Mouse (Mus musculus): ENCODE data around the gene Hoxc8. TPM values are rescaled to one million over a fixed set of nuclear protein-coding genes. Genes with fewer than 3 reads are reported as not detected.

Gene Hoxc8
- total RNA-seq, 1 experiment = 0.22 TPM

DNA sequence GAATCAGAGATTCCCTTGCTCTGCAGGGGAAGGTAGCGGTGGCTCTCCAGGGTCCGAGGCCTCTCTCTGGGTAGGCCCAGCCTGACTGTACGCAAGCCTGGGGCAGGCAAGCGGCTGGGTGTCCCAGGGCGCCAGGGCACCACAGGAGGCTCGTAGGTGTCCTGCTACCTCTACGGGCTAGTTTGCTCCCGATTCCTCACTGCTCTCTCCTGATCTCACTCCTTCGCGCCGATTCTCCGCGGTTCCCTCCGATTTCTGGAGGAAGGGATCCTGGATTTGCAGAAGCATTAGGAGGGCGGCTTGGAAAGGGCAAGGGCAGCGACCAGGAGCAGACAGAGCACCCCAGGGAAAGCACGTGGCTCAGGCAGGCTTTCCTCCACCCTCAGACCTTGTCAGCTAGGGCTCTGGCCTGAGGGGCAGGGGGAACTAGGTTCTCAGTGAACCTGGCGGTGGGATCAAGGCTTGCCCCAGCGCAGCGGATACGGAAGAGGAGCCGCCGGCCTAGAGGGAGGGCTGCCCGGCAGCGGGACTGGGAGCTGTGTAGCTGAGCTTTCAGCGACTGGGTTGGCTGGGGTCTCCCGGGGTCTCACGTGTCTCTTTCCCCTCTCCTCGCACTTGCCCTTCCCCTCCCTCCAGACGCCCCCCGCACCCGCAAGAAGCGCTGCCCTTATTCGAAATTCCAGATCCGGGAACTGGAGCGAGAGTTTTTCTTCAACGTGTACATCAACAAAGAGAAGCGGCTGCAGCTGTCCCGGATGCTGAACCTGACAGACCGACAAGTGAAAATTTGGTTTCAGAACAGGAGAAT is 34.4 kb upstream of the Hoxc8 start:
- Histone ChIP-seq H3K27ac (ENCODE audit: insufficient read depth, low read depth, low read length, poor library complexity, severe bottlenecking) (no peak overlapping the region), H3K36me3 (ENCODE audit: control insufficient read depth, insufficient read depth, low read length, poor library complexity, severe bottlenecking) (no peaks in the 10 kb centered on the region)

DNA sequence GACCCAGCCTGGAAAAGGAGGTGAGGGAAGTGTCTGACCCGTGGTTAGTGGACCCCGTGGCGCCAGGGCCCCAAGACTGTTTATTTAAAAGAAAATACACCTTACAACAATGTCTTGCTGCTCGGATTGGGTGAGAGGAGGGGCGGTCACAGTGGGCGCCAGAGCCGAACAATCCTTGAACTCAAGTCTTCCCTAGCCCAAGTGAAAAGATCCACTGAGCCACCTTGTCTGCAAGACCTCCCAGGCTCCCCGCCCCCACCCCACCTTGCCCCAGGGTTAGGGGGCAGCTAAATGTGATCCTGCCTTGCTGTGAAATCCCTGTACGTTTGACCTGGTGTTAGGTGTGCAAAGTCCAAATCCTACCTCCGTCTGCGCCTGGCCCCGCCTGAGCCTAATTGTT is 33.5 kb upstream of the Hoxc8 start:
- Histone ChIP-seq H3K9ac (ENCODE audit: insufficient read depth, low read depth, low read length, poor library complexity, severe bottlenecking) (no peak overlapping the region), H3K36me3 (ENCODE audit: control insufficient read depth, insufficient read depth, low read length, poor library complexity, severe bottlenecking) (no peaks in the 10 kb centered on the region), H3K4me1 (ENCODE audit: control insufficient read depth in 2 of 2, insufficient read depth in 2 of 2, low read length in 2 of 2, poor library complexity in 1 of 2) (peaks cover 0 to 6% of the 10 kb centered on the region in 2 experiments; a peak in 1 of 4 replicates), H3K27ac (ENCODE audit: insufficient read depth, low read depth, low read length, poor library complexity, severe bottlenecking) (no peak overlapping the region), H3K9me3 (ENCODE audit: control insufficient read depth, insufficient read depth, low read depth, low read length) (no peaks in the 10 kb centered on the region), H3K4me3 (ENCODE audit: insufficient read depth in 1 of 2, low read depth in 1 of 2, low read length in 2 of 2, poor library complexity in 1 of 2, severe bottlenecking in 1 of 2) (no peak overlapping the region)
- DNase-seq (ENCODE audit: low read depth, low spot score) = no peak
- in situ Hi-C loops (cut with MboI; ENCODE audit: low sequenced_read_pairs in 2 of 2, unreplicated experiment in 2 of 2) = no loop called here
- TF ChIP-seq CHD2 (IDR thresholded peaks at IDR 0.05; ENCODE audit: low read depth, low read length) = no peak
- no peak for TF ChIP-seq MAFK (IDR thresholded peaks at IDR 0.05; ENCODE audit: insufficient read depth, low read depth, low read length)
- no peak for TF ChIP-seq HCFC1 (IDR thresholded peaks at IDR 0.05; ENCODE audit: borderline replicate concordance, insufficient read depth, low read length)
- no peak for TF ChIP-seq ZNF384 (IDR thresholded peaks at IDR 0.05; ENCODE audit: low read depth, low read length)

More for the DNA sequence above, 34.4 kb upstream of the Hoxc8 start:
- Histone ChIP-seq H3K4me1 (ENCODE audit: control insufficient read depth in 2 of 2, insufficient read depth in 2 of 2, low read length in 2 of 2, poor library complexity in 1 of 2) (peaks cover 0 to 6% of the 10 kb centered on the region in 2 experiments; a peak in 1 of 4 replicates), H3K9ac (ENCODE audit: insufficient read depth, low read depth, low read length, poor library complexity, severe bottlenecking) (0 out of 2 replicates have a peak overlapping the region, but pooled peaks have one; percentile 5), H3K9me3 (ENCODE audit: control insufficient read depth, insufficient read depth, low read depth, low read length) (no peaks in the 10 kb centered on the region), H3K4me3 (ENCODE audit: insufficient read depth in 1 of 2, low read depth in 1 of 2, low read length in 2 of 2, poor library complexity in 1 of 2, severe bottlenecking in 1 of 2) (peak overlapping the region; percentile 3 to 4; a peak in 1 of 4 replicates)
- TF ChIP-seq HCFC1 (IDR thresholded peaks at IDR 0.05; ENCODE audit: borderline replicate concordance, insufficient read depth, low read length) = no peak
- TF ChIP-seq CHD2 (IDR thresholded peaks at IDR 0.05; ENCODE audit: low read depth, low read length) = no peak
- no peak for TF ChIP-seq ZNF384 (IDR thresholded peaks at IDR 0.05; ENCODE audit: low read depth, low read length)
- no peak for TF ChIP-seq ZC3H11A (IDR thresholded peaks at IDR 0.05; ENCODE audit: borderline replicate concordance, low read depth, low read length)
- TF ChIP-seq MAFK (IDR thresholded peaks at IDR 0.05; ENCODE audit: insufficient read depth, low read depth, low read length) = no peak
- DNase-seq (ENCODE audit: low read depth, low spot score) = no peak
- in situ Hi-C loops (cut with MboI; ENCODE audit: low sequenced_read_pairs in 2 of 2, unreplicated experiment in 2 of 2) = no loop called here

- H3K27ac ChIP-seq (ENCODE audit: insufficient read depth, low read depth, low read length, poor library complexity, severe bottlenecking) = no peak overlapping the region
- H3K36me3 ChIP-seq (ENCODE audit: control insufficient read depth, insufficient read depth, low read length, poor library complexity, severe bottlenecking) = no peaks in the 10 kb centered on the region
- no peak overlapping the region for H3K9ac ChIP-seq (ENCODE audit: insufficient read depth, low read depth, low read length, poor library complexity, severe bottlenecking)
- no peak for DNase-seq (ENCODE audit: low read depth, low spot score)
- no peaks in the 10 kb centered on the region for H3K9me3 ChIP-seq (ENCODE audit: control insufficient read depth, insufficient read depth, low read depth, low read length)
- H3K4me3 ChIP-seq (ENCODE audit: insufficient read depth in 1 of 2, low read depth in 1 of 2, low read length in 2 of 2, poor library complexity in 1 of 2, severe bottlenecking in 1 of 2) = no peak overlapping the region
- peaks cover 0 to 6% of the 10 kb centered on the region in 2 experiments; a peak in 1 of 4 replicates for H3K4me1 ChIP-seq (ENCODE audit: control insufficient read depth in 2 of 2, insufficient read depth in 2 of 2, low read length in 2 of 2, poor library complexity in 1 of 2)
- in situ Hi-C loops (cut with MboI; ENCODE audit: low sequenced_read_pairs in 2 of 2, unreplicated experiment in 2 of 2) = loop anchor here in 1 of 2 experiments (5.0 kb wide), 1 partner anchor 38 kb away; the partner anchor contains the start of gene Hoxc6
- TF ChIP-seq ZC3H11A (IDR thresholded peaks at IDR 0.05; ENCODE audit: borderline replicate concordance, low read depth, low read length) = no peak
- TF ChIP-seq MAFK (IDR thresholded peaks at IDR 0.05; ENCODE audit: insufficient read depth, low read depth, low read length) = no peak
- TF ChIP-seq CHD2 (IDR thresholded peaks at IDR 0.05; ENCODE audit: low read depth, low read length) = no peak
- no peak for TF ChIP-seq HCFC1 (IDR thresholded peaks at IDR 0.05; ENCODE audit: borderline replicate concordance, insufficient read depth, low read length)
Observed at GRCm38 (mm10) chr15:102959663-102960191, 30.7 kb upstream of the Hoxc8 start.

- H3K4me3 ChIP-seq (ENCODE audit: insufficient read depth in 1 of 2, low read depth in 1 of 2, low read length in 2 of 2, poor library complexity in 1 of 2, severe bottlenecking in 1 of 2) = no peak overlapping the region
- in situ Hi-C loops (cut with MboI; ENCODE audit: low sequenced_read_pairs in 2 of 2, unreplicated experiment in 2 of 2) = loop anchor here in 1 of 2 experiments (5.0 kb wide), 1 partner anchor 36 kb away; the partner anchor contains the start of gene Hoxc6
- H3K4me1 ChIP-seq (ENCODE audit: control insufficient read depth in 2 of 2, insufficient read depth in 2 of 2, low read length in 2 of 2, poor library complexity in 1 of 2) = peaks cover 0 to 6% of the 10 kb centered on the region in 2 experiments; a peak in 1 of 4 replicates
- DNase-seq (ENCODE audit: low read depth, low spot score) = no peak
- no peak overlapping the region for H3K27ac ChIP-seq (ENCODE audit: insufficient read depth, low read depth, low read length, poor library complexity, severe bottlenecking)
- no peaks in the 10 kb centered on the region for H3K9me3 ChIP-seq (ENCODE audit: control insufficient read depth, insufficient read depth, low read depth, low read length)
- no peaks in the 10 kb centered on the region for H3K36me3 ChIP-seq (ENCODE audit: control insufficient read depth, insufficient read depth, low read length, poor library complexity, severe bottlenecking)
- no peak for TF ChIP-seq ZNF384 (IDR thresholded peaks at IDR 0.05; ENCODE audit: low read depth, low read length)
- no peak for TF ChIP-seq ZC3H11A (IDR thresholded peaks at IDR 0.05; ENCODE audit: borderline replicate concordance, low read depth, low read length)
- no peak for TF ChIP-seq MAFK (IDR thresholded peaks at IDR 0.05; ENCODE audit: insufficient read depth, low read depth, low read length)
- no peak for TF ChIP-seq CHD2 (IDR thresholded peaks at IDR 0.05; ENCODE audit: low read depth, low read length)
- no peak overlapping the region for H3K9ac ChIP-seq (ENCODE audit: insufficient read depth, low read depth, low read length, poor library complexity, severe bottlenecking)
Observed at GRCm38 (mm10) chr15:102961728-102962127, 28.7 kb upstream of the Hoxc8 start.
